Mouse (Mus musculus) regulatory T cell (primary cell): Measurements from ENCODE around the gene Rpl22.

Source experiments
- in situ Hi-C: fragments of 300-600 bp; cut with MboI, MseI; formaldehyde crosslinking; loops from one replicate; pipeline ENCODE4 v1.15.1; 2025; ENCODE audit warnings: high pct_unique_total_duplicates

Rpl22 gene

GRCm38 (mm10) chr4:152296874-152297861 lies 28.4 kb upstream of the Rpl22 start, which contains the start of gene Icmt:
Icmt (plus strand) TSS chr4:152297227.
- in situ Hi-C loops, result no loop called here

GRCm38 (mm10) chr4:152298836-152299235 lies 26.7 kb upstream of the Rpl22 start:
- in situ Hi-C loops, result no loop called here

GRCm38 (mm10) chr4:152300375-152300774 lies 25.2 kb upstream of the Rpl22 start:
- in situ Hi-C loops, result loop anchor here (25.0 kb wide), 1 partner anchor 1662 kb away; the partner anchor contains the start of gene A430005L14Rik

- in situ Hi-C loops, result loop anchor here (25.0 kb wide), 1 partner anchor 1660 kb away; the partner anchor contains the start of gene A430005L14Rik
Observed at GRCm38 (mm10) chr4:152302012-152302411, 23.5 kb upstream of the Rpl22 start.

GRCm38 (mm10) chr4:152303172-152303571 lies 22.4 kb upstream of the Rpl22 start:
- in situ Hi-C loops, result loop anchor here (25.0 kb wide), 1 partner anchor 1659 kb away; the partner anchor contains the start of gene A430005L14Rik

- in situ Hi-C loops, result loop anchor here (25.0 kb wide), 1 partner anchor 1658 kb away; the partner anchor contains the start of gene A430005L14Rik
Observed at GRCm38 (mm10) chr4:152304685-152305084, 20.9 kb upstream of the Rpl22 start.

GRCm38 (mm10) chr4:152305991-152306390 lies 19.6 kb upstream of the Rpl22 start:
- in situ Hi-C loops, result loop anchor here (25.0 kb wide), 1 partner anchor 1656 kb away; the partner anchor contains the start of gene A430005L14Rik

- in situ Hi-C loops, result loop anchor here (25.0 kb wide), 1 partner anchor 1655 kb away; the partner anchor contains the start of gene A430005L14Rik
Observed at GRCm38 (mm10) chr4:152307542-152307941, 18.0 kb upstream of the Rpl22 start.

- in situ Hi-C loops, result loop anchor here (25.0 kb wide), 1 partner anchor 1650 kb away; the partner anchor contains the start of gene A430005L14Rik
Observed at GRCm38 (mm10) chr4:152312186-152312585, 13.4 kb upstream of the Rpl22 start.

GRCm38 (mm10) chr4:152313211-152313632 lies 12.3 kb upstream of the Rpl22 start:
- in situ Hi-C loops, result loop anchor here (25.0 kb wide), 1 partner anchor 1649 kb away; the partner anchor contains the start of gene A430005L14Rik

- in situ Hi-C loops, result loop anchor here (25.0 kb wide), 1 partner anchor 1648 kb away; the partner anchor contains the start of gene A430005L14Rik
Observed at GRCm38 (mm10) chr4:152313934-152314333, 11.6 kb upstream of the Rpl22 start.

- in situ Hi-C loops, result loop anchor here (25.0 kb wide), 1 partner anchor 1647 kb away; the partner anchor contains the start of gene A430005L14Rik
Observed at GRCm38 (mm10) chr4:152315498-152316213, 9.9 kb upstream of the Rpl22 start.

- in situ Hi-C loops, result loop anchor here (25.0 kb wide), 1 partner anchor 1645 kb away; the partner anchor contains the start of gene A430005L14Rik
Observed at GRCm38 (mm10) chr4:152317631-152318033, 7.9 kb upstream of the Rpl22 start.

GRCm38 (mm10) chr4:152318517-152319234 lies 6.9 kb upstream of the Rpl22 start, which contains the start of gene Rnf207:
Rnf207 (minus strand) TSS chr4:152318993.
- in situ Hi-C loops, result loop anchor here (25.0 kb wide), 1 partner anchor 1644 kb away; the partner anchor contains the start of gene A430005L14Rik

- in situ Hi-C loops, result loop anchor here (25.0 kb wide), 1 partner anchor 1641 kb away; the partner anchor contains the start of gene A430005L14Rik
Observed at GRCm38 (mm10) chr4:152321464-152321863, 4.1 kb upstream of the Rpl22 start.

GRCm38 (mm10) chr4:152324641-152325562 lies 640 bp upstream of the Rpl22 start:
- in situ Hi-C loops, result loop anchor here (5.0 to 25.0 kb wide), 2 partner anchors 152 to 1637 kb away; partner anchors contain the start of genes A430005L14Rik, Kcnab2 and Nphp4

GRCm38 (mm10) chr4:152326543-152326942 lies 1.0 kb downstream of the Rpl22 start:
- in situ Hi-C loops, result loop anchor here (5.0 kb wide), 1 partner anchor 151 kb away; the partner anchor contains the start of genes Kcnab2 and Nphp4

GRCm38 (mm10) chr4:152328691-152329090 lies 3.1 kb downstream of the Rpl22 start:
- in situ Hi-C loops, result loop anchor here (5.0 kb wide), 1 partner anchor 149 kb away; the partner anchor contains the start of genes Kcnab2 and Nphp4

GRCm38 (mm10) chr4:152332952-152333351 lies 7.4 kb downstream of the Rpl22 start:
- in situ Hi-C loops, result no loop called here
